Mouse (Mus musculus): Measurements from ENCODE around the gene Fstl4.

Fstl4 gene

GRCm38 (mm10) chr11:52904101-52904500 lies 139.7 kb downstream of the Fstl4 start:
- DNase-seq (ENCODE audit: low read depth in 2 of 2, low spot score in 2 of 2), result no peak

- no peak for DNase-seq (ENCODE audit: low read depth in 2 of 2, low spot score in 2 of 2)
Observed at GRCm38 (mm10) chr11:52910788-52911187, 146.4 kb downstream of the Fstl4 start.

GRCm38 (mm10) chr11:52914431-52914830 lies 150.0 kb downstream of the Fstl4 start:
- no peak for DNase-seq (ENCODE audit: low read depth in 2 of 2, low spot score in 2 of 2)

GRCm38 (mm10) chr11:52915648-52916047 lies 151.2 kb downstream of the Fstl4 start:
- no peak for DNase-seq (ENCODE audit: low read depth in 2 of 2, low spot score in 2 of 2)

GRCm38 (mm10) chr11:52919231-52919960 lies 155.0 kb downstream of the Fstl4 start:
- DNase-seq (ENCODE audit: low read depth in 2 of 2, low spot score in 2 of 2), result no peak

GRCm38 (mm10) chr11:52924196-52924595 lies 159.8 kb downstream of the Fstl4 start:
- no peak for DNase-seq (ENCODE audit: low read depth in 2 of 2, low spot score in 2 of 2)

- DNase-seq (ENCODE audit: low read depth in 2 of 2, low spot score in 2 of 2), result no peak
Observed at GRCm38 (mm10) chr11:52928321-52928720, 163.9 kb downstream of the Fstl4 start.

- DNase-seq (ENCODE audit: low read depth in 2 of 2, low spot score in 2 of 2), result no peak
Observed at GRCm38 (mm10) chr11:52939336-52940070, 175.1 kb downstream of the Fstl4 start.

- no peak for DNase-seq (ENCODE audit: low read depth in 2 of 2, low spot score in 2 of 2)
Observed at GRCm38 (mm10) chr11:52942967-52943366, 178.5 kb downstream of the Fstl4 start.

- DNase-seq (ENCODE audit: low read depth in 2 of 2, low spot score in 2 of 2), result no peak
Observed at GRCm38 (mm10) chr11:52954995-52955394, 190.6 kb downstream of the Fstl4 start.

- DNase-seq (ENCODE audit: low read depth in 2 of 2, low spot score in 2 of 2), result no peak
Observed at GRCm38 (mm10) chr11:52968809-52969208, 204.4 kb downstream of the Fstl4 start.

GRCm38 (mm10) chr11:52970396-52970795 lies 206.0 kb downstream of the Fstl4 start:
- no peak for DNase-seq (ENCODE audit: low read depth in 2 of 2, low spot score in 2 of 2)

- peak in 1 of 2 experiments; percentile 0 for DNase-seq (ENCODE audit: low read depth in 2 of 2, low spot score in 2 of 2)
Observed at GRCm38 (mm10) chr11:52986986-52987385, 222.6 kb downstream of the Fstl4 start.

GRCm38 (mm10) chr11:52994688-52995087 lies 230.3 kb downstream of the Fstl4 start:
- DNase-seq (ENCODE audit: low read depth in 2 of 2, low spot score in 2 of 2), result no peak

- no peak for DNase-seq (ENCODE audit: low read depth in 2 of 2, low spot score in 2 of 2)
Observed at GRCm38 (mm10) chr11:52996434-52997093, 232.1 kb downstream of the Fstl4 start.

GRCm38 (mm10) chr11:52997421-52997820 lies 233.0 kb downstream of the Fstl4 start:
- DNase-seq (ENCODE audit: low read depth in 2 of 2, low spot score in 2 of 2), result no peak

GRCm38 (mm10) chr11:53000226-53000625 lies 235.8 kb downstream of the Fstl4 start:
- DNase-seq (ENCODE audit: low read depth in 2 of 2, low spot score in 2 of 2), result no peak

- no peak for DNase-seq (ENCODE audit: low read depth in 2 of 2, low spot score in 2 of 2)
Observed at GRCm38 (mm10) chr11:53003361-53003760, 238.9 kb downstream of the Fstl4 start.

- DNase-seq (ENCODE audit: low read depth in 2 of 2, low spot score in 2 of 2), result no peak
Observed at GRCm38 (mm10) chr11:53003811-53004210, 239.4 kb downstream of the Fstl4 start.

GRCm38 (mm10) chr11:53009597-53009996 lies 245.2 kb downstream of the Fstl4 start:
- no peak for DNase-seq (ENCODE audit: low read depth in 2 of 2, low spot score in 2 of 2)

GRCm38 (mm10) chr11:53011996-53012505 lies 247.6 kb downstream of the Fstl4 start:
- no peak for DNase-seq (ENCODE audit: low read depth in 2 of 2, low spot score in 2 of 2)

- no peak for DNase-seq (ENCODE audit: low read depth in 2 of 2, low spot score in 2 of 2)
Observed at GRCm38 (mm10) chr11:53013906-53014305, 249.5 kb downstream of the Fstl4 start.

Data from CD8-positive naive resting alpha-beta T cell, adult 2 months (primary cell).